Mouse (Mus musculus) adrenal gland, adult 8-10 months (tissue): ENCODE measurements around the gene Gbp9. TPM values are rescaled to one million over a fixed set of nuclear protein-coding genes. Genes with fewer than 3 reads are reported as not detected.
"Not testable (repeated sequence)": the region's sequence is repeated elsewhere in the genome, so short reads cannot be mapped to it uniquely, and the experiment has no call there.

Experiments
- DNase-seq: peaks from one replicate; pipeline ENCODE4 v3.0.0; 2022
- total RNA-seq, 4 experiments: library from RNA; stranded (reverse); gene quantifications; 2 replicates each; pipeline ENCODE4 v1.2.4; 2022

The Gbp9 gene
- 10 to 100 TPM in 2 of 4 experiments, 1 to 10 TPM in 2; 6.2 to 13.3 (median 8.8) TPM for total RNA-seq

GRCm38 (mm10) chr5:105139409-105140088, at the start of gene Gbp9, which contains the start of the genes Gbp8 and Gbp4:
TSS of gene Gbp9 (minus strand) at chr5:105139539.
TSS of gene Gbp8 (minus strand) at chr5:105139540.
TSS of gene Gbp4 (minus strand) at chr5:105139586.
- peak; percentile 21 for DNase-seq

- no peak for DNase-seq
Observed at GRCm38 (mm10) chr5:105181446-105181845, 42.1 kb upstream of the Gbp9 start.

- DNase-seq: no peak
Observed at GRCm38 (mm10) chr5:105156582-105156981, 17.2 kb upstream of the Gbp9 start.

GRCm38 (mm10) chr5:105154049-105154448, 14.7 kb upstream of the Gbp9 start:
- no peak for DNase-seq

GRCm38 (mm10) chr5:105148062-105148461, 8.7 kb upstream of the Gbp9 start:
- DNase-seq: not testable (repeated sequence)

- DNase-seq: no peak
Observed at GRCm38 (mm10) chr5:105146447-105146846, 7.1 kb upstream of the Gbp9 start.

DNA sequence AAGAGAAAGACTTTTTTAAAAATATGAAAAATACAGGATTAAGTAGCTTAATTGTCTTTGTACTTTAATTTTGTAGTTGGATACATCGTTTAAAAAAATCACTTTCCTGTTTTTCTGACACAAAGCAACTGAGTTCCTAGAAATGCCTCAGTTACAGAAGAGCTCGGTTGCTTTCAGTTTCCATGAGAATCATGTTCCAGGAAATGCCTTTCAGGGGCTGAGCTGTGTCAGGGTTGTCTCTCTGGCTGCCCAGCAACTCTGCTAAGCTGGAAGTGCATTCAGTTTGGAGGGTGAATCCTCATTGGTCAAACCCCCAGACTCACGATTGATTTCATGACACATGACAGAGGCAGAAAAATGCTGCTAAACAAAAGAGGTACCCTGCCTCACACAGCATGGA, 6.4 kb upstream of the Gbp9 start:
- not testable (repeated sequence) for DNase-seq

DNA sequence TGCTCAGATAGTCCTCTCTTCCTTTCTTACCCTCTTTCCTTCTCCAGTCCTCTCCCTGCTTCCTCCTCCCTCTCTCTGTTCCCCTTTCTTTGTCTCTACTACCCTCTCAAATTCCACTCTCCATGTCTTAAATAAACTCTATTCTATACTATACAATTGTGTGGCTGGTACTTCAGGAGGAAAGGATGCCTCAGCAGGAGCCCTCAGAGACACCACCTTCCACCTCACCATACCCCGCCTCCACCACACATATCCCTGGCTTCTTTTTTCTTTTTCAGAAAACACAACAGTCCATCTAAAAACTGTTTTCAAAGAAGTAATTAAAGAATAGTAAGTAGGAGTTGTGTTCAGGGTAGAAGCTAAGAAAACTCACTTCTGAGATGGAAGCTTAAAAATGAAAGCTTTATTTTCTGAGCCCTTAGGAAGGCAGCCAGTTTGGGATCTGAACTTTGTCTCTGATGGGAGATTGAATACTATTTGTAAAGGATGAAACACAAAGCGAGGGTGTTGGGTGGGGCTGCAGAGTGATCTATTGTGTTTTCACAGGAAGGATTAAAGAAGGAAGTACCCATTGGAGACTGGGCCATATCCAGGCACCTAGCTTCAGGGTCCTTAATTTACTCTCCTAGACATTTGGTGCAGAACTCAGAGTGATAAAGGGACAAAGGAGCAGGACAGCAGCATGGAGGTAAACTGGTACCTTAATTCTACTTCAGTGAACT, 911 bp upstream of the Gbp9 start:
- DNase-seq: not testable (repeated sequence)

GRCm38 (mm10) chr5:105138906-105139305, 433 bp downstream of the Gbp9 start:
- no peak for DNase-seq

GRCm38 (mm10) chr5:105136706-105137304, 2.5 kb downstream of the Gbp9 start:
- not testable (repeated sequence) for DNase-seq

DNA sequence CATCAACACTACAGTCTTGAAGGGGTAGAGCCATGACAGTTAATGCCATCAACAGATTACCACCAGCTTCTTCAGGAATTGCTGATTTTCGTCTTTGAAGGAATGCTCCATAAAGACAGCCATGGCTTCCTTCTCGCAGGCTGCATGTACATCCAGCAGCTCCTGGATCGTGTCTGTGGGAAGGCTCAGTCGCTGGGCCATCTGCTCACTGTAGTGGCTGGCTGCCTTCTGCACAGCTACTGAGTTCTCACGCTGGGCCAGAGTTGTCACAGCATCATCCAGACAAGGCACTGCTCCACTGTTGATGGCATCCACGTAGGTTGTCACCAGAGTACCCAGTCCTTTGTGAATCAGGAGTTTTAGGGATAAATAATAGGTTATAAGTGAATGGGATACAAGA, 17.6 kb downstream of the Gbp9 start:
- not testable (repeated sequence) for DNase-seq

DNA sequence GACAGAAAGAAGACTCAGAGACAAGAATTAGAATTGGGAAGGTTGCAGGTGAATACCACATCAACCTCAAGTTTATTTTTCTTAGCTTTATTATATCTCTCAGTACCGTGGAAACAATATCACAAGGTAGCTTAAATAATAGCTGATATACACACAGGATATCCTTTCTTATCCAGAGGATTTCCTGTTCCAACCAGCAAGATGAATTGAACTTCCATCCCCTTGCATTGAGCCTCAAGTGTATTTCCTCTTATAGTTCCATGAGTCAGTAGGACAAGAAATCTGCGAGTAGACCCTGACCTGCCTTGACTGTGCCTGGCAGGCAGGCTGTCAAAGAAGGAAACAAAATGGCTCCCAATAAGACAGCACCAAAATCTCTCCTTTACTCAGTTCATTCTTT, 23.6 kb downstream of the Gbp9 start:
- no peak for DNase-seq

GRCm38 (mm10) chr5:105114696-105115095, 24.6 kb downstream of the Gbp9 start:
- no peak for DNase-seq

DNA sequence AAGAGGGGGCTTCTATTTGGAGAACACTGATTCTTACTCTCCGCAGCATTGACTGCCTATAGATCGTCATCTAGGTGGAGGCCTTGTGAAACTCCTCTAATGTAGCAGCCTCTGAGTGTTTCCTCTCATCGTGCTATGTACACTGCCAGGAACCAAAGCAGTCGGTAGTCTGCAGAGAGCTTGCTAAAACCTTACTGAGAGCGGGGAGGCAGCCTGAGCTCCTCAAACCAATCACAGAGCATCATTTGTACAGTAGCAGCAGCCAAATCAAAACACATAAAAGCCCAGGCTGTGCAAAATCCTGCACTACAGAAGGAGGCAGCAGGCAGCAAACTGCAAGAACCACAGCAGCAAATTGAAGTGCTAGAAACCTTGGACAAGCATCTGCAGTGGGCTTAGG, 25.7 kb downstream of the Gbp9 start:
- no peak for DNase-seq

GRCm38 (mm10) chr5:105110271-105110852, 29.0 kb downstream of the Gbp9 start:
- DNase-seq: peak; percentile 44

- not testable (repeated sequence) for DNase-seq
Observed at GRCm38 (mm10) chr5:105109775-105110174, 29.6 kb downstream of the Gbp9 start.

- DNase-seq: not testable (repeated sequence)
Observed at GRCm38 (mm10) chr5:105105689-105106088, 33.6 kb downstream of the Gbp9 start.

- no peak for DNase-seq
Observed at GRCm38 (mm10) chr5:105081900-105082299, 57.4 kb downstream of the Gbp9 start.

GRCm38 (mm10) chr5:105068356-105068755, 71.0 kb downstream of the Gbp9 start:
- not testable (repeated sequence) for DNase-seq

- not testable (repeated sequence) for DNase-seq
Observed at GRCm38 (mm10) chr5:105064443-105064842, 74.9 kb downstream of the Gbp9 start.

GRCm38 (mm10) chr5:105063321-105063720, 76.0 kb downstream of the Gbp9 start:
- no peak for DNase-seq

DNA sequence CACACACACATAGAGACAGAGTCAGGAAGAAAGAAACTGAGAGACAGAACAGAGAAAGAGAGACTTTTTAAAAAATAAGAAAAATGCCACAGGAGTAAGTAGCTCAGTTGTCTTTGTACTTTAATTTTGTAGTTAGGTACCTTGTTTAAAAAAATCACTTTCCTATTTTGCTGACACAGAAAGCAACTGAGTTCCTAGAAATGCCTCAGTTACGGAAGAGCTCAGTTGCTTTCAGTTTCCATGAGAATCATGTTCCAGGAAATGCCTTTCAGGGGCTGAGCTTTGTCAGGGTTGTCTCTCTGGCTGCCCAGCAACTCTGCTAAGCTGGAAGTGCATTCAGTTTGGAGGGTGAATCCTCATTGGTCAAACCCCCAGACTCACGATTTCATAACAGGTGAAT, 76.9 kb downstream of the Gbp9 start:
- not testable (repeated sequence) for DNase-seq

DNA sequence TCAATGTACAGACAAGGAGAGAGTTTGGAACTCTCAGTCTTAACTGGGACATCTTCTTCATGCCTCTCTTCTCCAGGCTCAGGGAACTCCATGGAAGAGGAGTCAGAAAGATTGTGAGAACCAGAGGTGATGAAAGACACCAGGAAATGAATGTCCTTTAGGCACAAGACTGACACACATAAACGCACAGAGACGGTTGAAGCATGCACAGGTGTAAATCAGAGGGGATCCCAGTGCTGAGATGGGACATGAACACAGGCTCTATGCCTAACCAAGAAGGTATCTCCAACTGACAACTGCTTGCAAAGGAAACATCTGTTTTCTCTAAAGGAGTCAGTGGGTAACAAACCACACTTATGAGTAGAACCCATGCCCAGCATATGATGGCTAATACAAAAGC, 79.1 kb downstream of the Gbp9 start:
- DNase-seq: no peak
